Mouse (Mus musculus) cerebellum, postnatal 36 days (tissue): ENCODE data around the gene Cela1.
A peak's percentile ranks its signal among the peaks of the same experiment; 100 is the strongest.

ENCODE experiments used
- DNase-seq, 2 experiments: peaks; one replicate each; pipeline ENCODE4 v3.0.0; 2021 to 2022; ENCODE audit warnings: mixed read lengths in 2 of 2

The Cela1 gene

GRCm38 (mm10) chr15:100667871-100668545 is 19.7 kb downstream of the Cela1 start:
- no peak for DNase-seq

- DNase-seq = no peak
Observed at GRCm38 (mm10) chr15:100667420-100667819, 20.3 kb downstream of the Cela1 start.

GRCm38 (mm10) chr15:100666851-100667250 is 20.9 kb downstream of the Cela1 start:
- no peak for DNase-seq

GRCm38 (mm10) chr15:100666219-100666696 is 21.5 kb downstream of the Cela1 start:
- no peak for DNase-seq

- DNase-seq = no peak
Observed at GRCm38 (mm10) chr15:100665411-100666218, 22.1 kb downstream of the Cela1 start.

- DNase-seq = no peak
Observed at GRCm38 (mm10) chr15:100664813-100665274, 22.9 kb downstream of the Cela1 start.

GRCm38 (mm10) chr15:100660805-100661204 is 26.9 kb downstream of the Cela1 start:
- DNase-seq = no peak

- peak; percentile 53 to 63 for DNase-seq
Observed at GRCm38 (mm10) chr15:100660306-100660705, 27.4 kb downstream of the Cela1 start.

GRCm38 (mm10) chr15:100655201-100655600 is 32.5 kb downstream of the Cela1 start:
- no peak for DNase-seq

- no peak for DNase-seq
Observed at GRCm38 (mm10) chr15:100654271-100654670, 33.5 kb downstream of the Cela1 start.

GRCm38 (mm10) chr15:100651610-100652009 is 36.1 kb downstream of the Cela1 start:
- no peak for DNase-seq

- peak; percentile 34 to 50 for DNase-seq
Observed at GRCm38 (mm10) chr15:100650111-100650510, 37.6 kb downstream of the Cela1 start.

- DNase-seq = peak; percentile 62 to 72
Observed at GRCm38 (mm10) chr15:100646161-100646560, 41.6 kb downstream of the Cela1 start.

- no peak for DNase-seq
Observed at GRCm38 (mm10) chr15:100642451-100642850, 45.3 kb downstream of the Cela1 start.

GRCm38 (mm10) chr15:100641226-100641810 is 46.4 kb downstream of the Cela1 start:
- no peak for DNase-seq

GRCm38 (mm10) chr15:100639972-100640750 is 47.6 kb downstream of the Cela1 start:
- DNase-seq = no peak

GRCm38 (mm10) chr15:100637661-100638060 is 50.1 kb downstream of the Cela1 start:
- DNase-seq = no peak

- DNase-seq = no peak
Observed at GRCm38 (mm10) chr15:100636700-100637501, 50.8 kb downstream of the Cela1 start, which contains the start of gene Smagp. Gene Smagp (minus strand): TSS chr15:100636940.

GRCm38 (mm10) chr15:100635851-100636645 is 51.7 kb downstream of the Cela1 start:
- DNase-seq = no peak

GRCm38 (mm10) chr15:100635239-100635638 is 52.5 kb downstream of the Cela1 start:
- no peak for DNase-seq

- no peak for DNase-seq
Observed at GRCm38 (mm10) chr15:100633341-100633740, 54.4 kb downstream of the Cela1 start.
